Mouse (Mus musculus): Measurements from ENCODE around the gene Eif4a2. TPM values are rescaled to one million over a fixed set of nuclear protein-coding genes. Genes with fewer than 3 reads are reported as not detected.
A peak's percentile ranks its signal among the peaks of the same experiment; 100 is the strongest.

Eif4a2 gene
- total and polyA plus RNA-seq, 2 experiments from 2014 or later = 97.3 to 270 TPM

GRCm38 (mm10) chr16:23115486-23115885, 8.2 kb downstream of the Eif4a2 start:
- Histone ChIP-seq H3K9me3 (replicated peaks; ENCODE audit: control insufficient read depth, low read length) (no peaks in the 10 kb centered on the region), H3K27me3 (ENCODE audit: control insufficient read depth, insufficient read depth, low read length) (no peaks in the 10 kb centered on the region), H3K4me1 (ENCODE audit: control insufficient read depth, insufficient read depth) (no peaks in the 10 kb centered on the region), H3K4me2 (ENCODE audit: low read depth, low read length) (no peak overlapping the region), H3K36me3 (replicated peaks; ENCODE audit: control insufficient read depth, insufficient read depth, low read length) (peaks cover 76% of the 10 kb centered on the region), H3K9ac (replicated peaks; ENCODE audit: low read depth, low read length) (no peak overlapping the region), H3K4me3 (ENCODE audit: low read depth, low read length) (no peak overlapping the region), H3K27ac (ENCODE audit: low read depth) (no peak overlapping the region)
- 80% methylated on average over 3 of the region's 3 CpGs for WGBS
- no peak for DNase-seq (ENCODE audit: low spot score)
- ATAC-seq (ENCODE audit: insufficient read depth, low read depth) = no peak
- TF ChIP-seq EP300 (IDR thresholded peaks at IDR 0.05; ENCODE audit: low read depth) = no peak
- no peak for TF ChIP-seq CTCF (IDR thresholded peaks at IDR 0.05; ENCODE audit: low read depth)

- Histone ChIP-seq H3K9me3 (replicated peaks; ENCODE audit: control insufficient read depth, low read length) (no peaks in the 10 kb centered on the region), H3K4me2 (ENCODE audit: low read depth, low read length) (no peak overlapping the region), H3K4me3 (ENCODE audit: low read depth, low read length) (no peak overlapping the region), H3K27ac (ENCODE audit: low read depth) (no peak overlapping the region), H3K36me3 (replicated peaks; ENCODE audit: control insufficient read depth, insufficient read depth, low read length) (peaks cover 61% of the 10 kb centered on the region), H3K9ac (replicated peaks; ENCODE audit: low read depth, low read length) (no peak overlapping the region), H3K27me3 (ENCODE audit: control insufficient read depth, insufficient read depth, low read length) (no peaks in the 10 kb centered on the region), H3K4me1 (ENCODE audit: control insufficient read depth, insufficient read depth) (no peaks in the 10 kb centered on the region)
- TF ChIP-seq EP300 (IDR thresholded peaks at IDR 0.05; ENCODE audit: low read depth) (no peak), CTCF (IDR thresholded peaks at IDR 0.05; ENCODE audit: low read depth) (no peak)
- 45% methylated on average over 4 of the region's 4 CpGs for WGBS
- no peak for DNase-seq (ENCODE audit: low spot score)
- ATAC-seq (ENCODE audit: insufficient read depth, low read depth) = no peak
These were observed 9.9 kb downstream of the Eif4a2 start for GRCm38 (mm10) chr16:23117173-23117572.

GRCm38 (mm10) chr16:23122446-23122845, 15.2 kb downstream of the Eif4a2 start:
- no peak overlapping the region for H3K4me2 ChIP-seq (ENCODE audit: low read depth, low read length)
- no peak for DNase-seq (ENCODE audit: low spot score)
- no peaks in the 10 kb centered on the region for H3K9me3 ChIP-seq (replicated peaks; ENCODE audit: control insufficient read depth, low read length)
- no peaks in the 10 kb centered on the region for H3K27me3 ChIP-seq (ENCODE audit: control insufficient read depth, insufficient read depth, low read length)
- no peak overlapping the region for H3K27ac ChIP-seq (ENCODE audit: low read depth)
- H3K4me1 ChIP-seq (ENCODE audit: control insufficient read depth, insufficient read depth) = peaks cover 5% of the 10 kb centered on the region; the same call in 1 of the 2 replicates
- H3K36me3 ChIP-seq (replicated peaks; ENCODE audit: control insufficient read depth, insufficient read depth, low read length) = peaks cover 40% of the 10 kb centered on the region
- WGBS = 96% methylated on average over 3 of the region's 3 CpGs
- TF ChIP-seq CTCF (IDR thresholded peaks at IDR 0.05; ENCODE audit: low read depth) (no peak), EP300 (IDR thresholded peaks at IDR 0.05; ENCODE audit: low read depth) (no peak)
- no peak for ATAC-seq (ENCODE audit: insufficient read depth, low read depth)
- no peak overlapping the region for H3K4me3 ChIP-seq (ENCODE audit: low read depth, low read length)
- H3K9ac ChIP-seq (replicated peaks; ENCODE audit: low read depth, low read length) = no peak overlapping the region

- H3K9ac ChIP-seq (replicated peaks; ENCODE audit: low read depth, low read length) = no peak overlapping the region
- no peak for DNase-seq (ENCODE audit: low spot score)
- H3K4me1 ChIP-seq (ENCODE audit: control insufficient read depth, insufficient read depth) = peaks cover 5% of the 10 kb centered on the region; the same call in 1 of the 2 replicates
- H3K27me3 ChIP-seq (ENCODE audit: control insufficient read depth, insufficient read depth, low read length) = no peaks in the 10 kb centered on the region
- H3K4me3 ChIP-seq (ENCODE audit: low read depth, low read length) = no peak overlapping the region
- H3K27ac ChIP-seq (ENCODE audit: low read depth) = no peak overlapping the region
- H3K4me2 ChIP-seq (ENCODE audit: low read depth, low read length) = no peak overlapping the region
- TF ChIP-seq CTCF (IDR thresholded peaks at IDR 0.05; ENCODE audit: low read depth) = no peak
- H3K36me3 ChIP-seq (replicated peaks; ENCODE audit: control insufficient read depth, insufficient read depth, low read length) = peaks cover 34% of the 10 kb centered on the region
- no peaks in the 10 kb centered on the region for H3K9me3 ChIP-seq (replicated peaks; ENCODE audit: control insufficient read depth, low read length)
- no peak for ATAC-seq (ENCODE audit: insufficient read depth, low read depth)
- 91% methylated on average over 4 of the region's 4 CpGs for WGBS
These were observed 15.9 kb downstream of the Eif4a2 start for GRCm38 (mm10) chr16:23123104-23123503.

- 71% methylated on average over 4 of the region's 4 CpGs for WGBS
- Histone ChIP-seq H3K4me1 (ENCODE audit: control insufficient read depth, insufficient read depth) (peaks cover 9% of the 10 kb centered on the region), H3K27me3 (ENCODE audit: control insufficient read depth, insufficient read depth, low read length) (no peaks in the 10 kb centered on the region), H3K4me3 (ENCODE audit: low read depth, low read length) (no peak overlapping the region), H3K9me3 (replicated peaks; ENCODE audit: control insufficient read depth, low read length) (no peaks in the 10 kb centered on the region), H3K4me2 (ENCODE audit: low read depth, low read length) (no peak overlapping the region), H3K36me3 (replicated peaks; ENCODE audit: control insufficient read depth, insufficient read depth, low read length) (peaks cover 27% of the 10 kb centered on the region), H3K27ac (ENCODE audit: low read depth) (no peak overlapping the region), H3K9ac (replicated peaks; ENCODE audit: low read depth, low read length) (no peak overlapping the region)
- ATAC-seq (ENCODE audit: insufficient read depth, low read depth) = no peak
- no peak for DNase-seq (ENCODE audit: low spot score)
- TF ChIP-seq CTCF (IDR thresholded peaks at IDR 0.05; ENCODE audit: low read depth) (no peak), EP300 (IDR thresholded peaks at IDR 0.05; ENCODE audit: low read depth) (no peak)
These were observed 17.2 kb downstream of the Eif4a2 start for GRCm38 (mm10) chr16:23124398-23124797.

- Histone ChIP-seq H3K27me3 (ENCODE audit: control insufficient read depth, insufficient read depth, low read length) (no peaks in the 10 kb centered on the region), H3K9ac (replicated peaks; ENCODE audit: low read depth, low read length) (peak overlapping the region; percentile 86), H3K9me3 (replicated peaks; ENCODE audit: control insufficient read depth, low read length) (no peaks in the 10 kb centered on the region), H3K4me2 (ENCODE audit: low read depth, low read length) (peak overlapping the region; percentile 77), H3K4me1 (ENCODE audit: control insufficient read depth, insufficient read depth) (peaks cover 9% of the 10 kb centered on the region), H3K27ac (ENCODE audit: low read depth) (peak overlapping the region; percentile 99), H3K4me3 (ENCODE audit: low read depth, low read length) (peak overlapping the region; percentile 81), H3K36me3 (replicated peaks; ENCODE audit: control insufficient read depth, insufficient read depth, low read length) (peaks cover 13% of the 10 kb centered on the region)
- TF ChIP-seq EP300 (IDR thresholded peaks at IDR 0.05; ENCODE audit: low read depth) (no peak), CTCF (IDR thresholded peaks at IDR 0.05; ENCODE audit: low read depth) (no peak)
- DNase-seq (ENCODE audit: low spot score) (no peak), ATAC-seq (ENCODE audit: insufficient read depth, low read depth) (no peak)
- WGBS = 1% methylated on average over 4 of the region's 4 CpGs
These were observed 20.0 kb downstream of the Eif4a2 start for GRCm38 (mm10) chr16:23127311-23127672.

Measured in heart, postnatal 0 days (tissue).